Mouse (Mus musculus): Measurements from ENCODE around the gene Wnk2. TPM values are rescaled to one million over a fixed set of nuclear protein-coding genes. Genes with fewer than 3 reads are reported as not detected.

Gene Wnk2
- polyA plus RNA-seq, 1 experiment = not detected

GRCm38 (mm10) chr13:49069979-49070378 is 77.8 kb downstream of the Wnk2 start:
- H3K36me3 ChIP-seq (ENCODE audit: control insufficient read depth, insufficient read depth) = no peaks in the 10 kb centered on the region
- no peak overlapping the region for H3ac ChIP-seq (ENCODE audit: control insufficient read depth, insufficient read length)
- H3K79me2 ChIP-seq (ENCODE audit: control insufficient read depth, insufficient read depth) = no peaks in the 10 kb centered on the region
- H3K4me2 ChIP-seq (ENCODE audit: low read depth) = peak overlapping the region; percentile 66
- H3K4me3 ChIP-seq = no peak overlapping the region
- H3K27me3 ChIP-seq (ENCODE audit: control insufficient read depth, insufficient read depth, insufficient read length) = peaks cover 78% of the 10 kb centered on the region
- no peak for TF ChIP-seq E2F4 (IDR thresholded peaks at IDR 0.05; ENCODE audit: insufficient read depth)
- TF ChIP-seq TCF12 (IDR thresholded peaks at IDR 0.05; ENCODE audit: insufficient read depth, poor library complexity, severe bottlenecking) = no peak
- TF ChIP-seq USF1 (IDR thresholded peaks at IDR 0.05; ENCODE audit: low read depth) = no peak
- TF ChIP-seq CEBPB (IDR thresholded peaks at IDR 0.05; ENCODE audit: insufficient read depth, poor library complexity, severe bottlenecking) = no peak
- TF ChIP-seq MYOG (IDR thresholded peaks at IDR 0.05; ENCODE audit: control insufficient read depth in 1 of 3, insufficient read depth in 1 of 3, insufficient read length in 2 of 3, low read depth in 2 of 3) = no peak
- TF ChIP-seq MYOD1 (IDR thresholded peaks at IDR 0.05; ENCODE audit: control insufficient read depth in 1 of 3, insufficient read length in 2 of 3, low read depth in 2 of 3) = no peak
- TF ChIP-seq MAX (IDR thresholded peaks at IDR 0.05; ENCODE audit: low read depth) = no peak
- TF ChIP-seq REST (IDR thresholded peaks at IDR 0.05; ENCODE audit: insufficient read depth, insufficient read length) = no peak
- TF ChIP-seq SRF (IDR thresholded peaks at IDR 0.05; ENCODE audit: control insufficient read depth, insufficient read length, low read depth) = no peak
- no peak for TF ChIP-seq POLR2A (IDR thresholded peaks at IDR 0.05; ENCODE audit: insufficient read length, low read depth)

- Histone ChIP-seq H3K27me3 (ENCODE audit: control insufficient read depth, insufficient read depth, insufficient read length) (peaks cover 78% of the 10 kb centered on the region), H3ac (ENCODE audit: control insufficient read depth, insufficient read length) (no peak overlapping the region), H3K36me3 (ENCODE audit: control insufficient read depth, insufficient read depth) (no peaks in the 10 kb centered on the region), H3K4me3 (no peak overlapping the region), H3K4me2 (ENCODE audit: low read depth) (peak overlapping the region; percentile 66), H3K79me2 (ENCODE audit: control insufficient read depth, insufficient read depth) (no peaks in the 10 kb centered on the region)
- TF ChIP-seq SRF (IDR thresholded peaks at IDR 0.05; ENCODE audit: control insufficient read depth, insufficient read length, low read depth) (no peak), MYOD1 (IDR thresholded peaks at IDR 0.05; ENCODE audit: control insufficient read depth in 1 of 3, insufficient read length in 2 of 3, low read depth in 2 of 3) (no peak), USF1 (IDR thresholded peaks at IDR 0.05; ENCODE audit: low read depth) (no peak), TCF3 (IDR thresholded peaks at IDR 0.05; ENCODE audit: insufficient read length, low read depth) (no peak), CEBPB (IDR thresholded peaks at IDR 0.05; ENCODE audit: insufficient read depth, poor library complexity, severe bottlenecking) (no peak), REST (IDR thresholded peaks at IDR 0.05; ENCODE audit: insufficient read depth, insufficient read length) (no peak), MAX (IDR thresholded peaks at IDR 0.05; ENCODE audit: low read depth) (no peak), E2F4 (IDR thresholded peaks at IDR 0.05; ENCODE audit: insufficient read depth) (no peak), POLR2AphosphoS2 (IDR thresholded peaks at IDR 0.05; ENCODE audit: insufficient read length, low read depth) (no peak), TCF12 (IDR thresholded peaks at IDR 0.05; ENCODE audit: insufficient read depth, poor library complexity, severe bottlenecking) (no peak), POLR2A (IDR thresholded peaks at IDR 0.05; ENCODE audit: insufficient read length, low read depth) (no peak), MYOG (IDR thresholded peaks at IDR 0.05; ENCODE audit: control insufficient read depth in 1 of 3, insufficient read depth in 1 of 3, insufficient read length in 2 of 3, low read depth in 2 of 3) (no peak)
These were observed 78.4 kb downstream of the Wnk2 start for GRCm38 (mm10) chr13:49069393-49069792.

GRCm38 (mm10) chr13:49064257-49064656 is 83.6 kb downstream of the Wnk2 start:
- Histone ChIP-seq H3ac (ENCODE audit: control insufficient read depth, insufficient read length) (no peak overlapping the region), H3K27me3 (ENCODE audit: control insufficient read depth, insufficient read depth, insufficient read length) (peaks cover 85% of the 10 kb centered on the region), H3K36me3 (ENCODE audit: control insufficient read depth, insufficient read depth) (no peaks in the 10 kb centered on the region), H3K4me3 (no peak overlapping the region), H3K79me2 (ENCODE audit: control insufficient read depth, insufficient read depth) (no peaks in the 10 kb centered on the region), H3K4me2 (ENCODE audit: low read depth) (no peak overlapping the region)
- TF ChIP-seq REST (IDR thresholded peaks at IDR 0.05; ENCODE audit: insufficient read depth, insufficient read length) = no peak
- TF ChIP-seq POLR2AphosphoS2 (IDR thresholded peaks at IDR 0.05; ENCODE audit: insufficient read length, low read depth) = no peak
- TF ChIP-seq E2F4 (IDR thresholded peaks at IDR 0.05; ENCODE audit: insufficient read depth) = no peak
- TF ChIP-seq CEBPB (IDR thresholded peaks at IDR 0.05; ENCODE audit: insufficient read depth, poor library complexity, severe bottlenecking) = no peak
- TF ChIP-seq TCF12 (IDR thresholded peaks at IDR 0.05; ENCODE audit: insufficient read depth, poor library complexity, severe bottlenecking) = no peak
- no peak for TF ChIP-seq MYOG (IDR thresholded peaks at IDR 0.05; ENCODE audit: control insufficient read depth in 1 of 3, insufficient read depth in 1 of 3, insufficient read length in 2 of 3, low read depth in 2 of 3)
- TF ChIP-seq TCF3 (IDR thresholded peaks at IDR 0.05; ENCODE audit: insufficient read length, low read depth) = no peak
- no peak for TF ChIP-seq POLR2A (IDR thresholded peaks at IDR 0.05; ENCODE audit: insufficient read length, low read depth)

GRCm38 (mm10) chr13:49060456-49060855 is 87.4 kb downstream of the Wnk2 start:
- peaks cover 67% of the 10 kb centered on the region for H3K27me3 ChIP-seq (ENCODE audit: control insufficient read depth, insufficient read depth, insufficient read length)
- H3K4me3 ChIP-seq = no peak overlapping the region
- no peaks in the 10 kb centered on the region for H3K79me2 ChIP-seq (ENCODE audit: control insufficient read depth, insufficient read depth)
- TF ChIP-seq MYOG (IDR thresholded peaks at IDR 0.05; ENCODE audit: control insufficient read depth in 1 of 3, insufficient read depth in 1 of 3, insufficient read length in 2 of 3, low read depth in 2 of 3) = no peak
- H3ac ChIP-seq (ENCODE audit: control insufficient read depth, insufficient read length) = no peak overlapping the region
- H3K36me3 ChIP-seq (ENCODE audit: control insufficient read depth, insufficient read depth) = no peaks in the 10 kb centered on the region
- no peak overlapping the region for H3K4me2 ChIP-seq (ENCODE audit: low read depth)

GRCm38 (mm10) chr13:49058528-49058927 is 89.3 kb downstream of the Wnk2 start:
- no peaks in the 10 kb centered on the region for H3K36me3 ChIP-seq (ENCODE audit: control insufficient read depth, insufficient read depth)
- no peak for TF ChIP-seq CEBPB (IDR thresholded peaks at IDR 0.05; ENCODE audit: insufficient read depth, poor library complexity, severe bottlenecking)
- no peak for TF ChIP-seq TCF12 (IDR thresholded peaks at IDR 0.05; ENCODE audit: insufficient read depth, poor library complexity, severe bottlenecking)
- TF ChIP-seq MYOD1 (IDR thresholded peaks at IDR 0.05; ENCODE audit: control insufficient read depth in 1 of 3, insufficient read length in 2 of 3, low read depth in 2 of 3) = no peak
- no peak for TF ChIP-seq MAX (IDR thresholded peaks at IDR 0.05; ENCODE audit: low read depth)
- no peak for TF ChIP-seq REST (IDR thresholded peaks at IDR 0.05; ENCODE audit: insufficient read depth, insufficient read length)
- TF ChIP-seq USF1 (IDR thresholded peaks at IDR 0.05; ENCODE audit: low read depth) = no peak
- no peak for TF ChIP-seq MYOG (IDR thresholded peaks at IDR 0.05; ENCODE audit: control insufficient read depth in 1 of 3, insufficient read depth in 1 of 3, insufficient read length in 2 of 3, low read depth in 2 of 3)
- no peak for TF ChIP-seq TCF3 (IDR thresholded peaks at IDR 0.05; ENCODE audit: insufficient read length, low read depth)
- no peak for TF ChIP-seq SRF (IDR thresholded peaks at IDR 0.05; ENCODE audit: control insufficient read depth, insufficient read length, low read depth)
- no peak for TF ChIP-seq POLR2AphosphoS2 (IDR thresholded peaks at IDR 0.05; ENCODE audit: insufficient read length, low read depth)
- TF ChIP-seq E2F4 (IDR thresholded peaks at IDR 0.05; ENCODE audit: insufficient read depth) = no peak
- no peak for TF ChIP-seq POLR2A (IDR thresholded peaks at IDR 0.05; ENCODE audit: insufficient read length, low read depth)
- no peak overlapping the region for H3K4me3 ChIP-seq
- no peak overlapping the region for H3K4me2 ChIP-seq (ENCODE audit: low read depth)
- peaks cover 55% of the 10 kb centered on the region for H3K27me3 ChIP-seq (ENCODE audit: control insufficient read depth, insufficient read depth, insufficient read length)
- no peaks in the 10 kb centered on the region for H3K79me2 ChIP-seq (ENCODE audit: control insufficient read depth, insufficient read depth)
- H3ac ChIP-seq (ENCODE audit: control insufficient read depth, insufficient read length) = no peak overlapping the region
